Mouse (Mus musculus) thymus, adult 2 months (tissue): Measurements from ENCODE around the gene Gsdme.

Source experiments
- CTCF ChIP-seq: fragments of 200-500 bp; IDR thresholded peaks from 2 replicates; pipeline ENCODE4 v1.5.1; 2012; ENCODE audit warnings: mild to moderate bottlenecking, control low read depth, low read length, moderate library complexity, borderline replicate concordance; ENCODE audit not compliant: control insufficient read depth, poor library complexity, insufficient read depth; ENCODE audit errors: extremely low read depth
- POLR2A ChIP-seq: fragments of 200-500 bp; IDR thresholded peaks from 2 replicates; pipeline ENCODE4 v1.6.1; 2012; ENCODE audit warnings: mild to moderate bottlenecking, low read length, control low read depth, moderate library complexity; ENCODE audit not compliant: control insufficient read depth, poor library complexity, insufficient read depth; ENCODE audit errors: extremely low read depth

DNA sequence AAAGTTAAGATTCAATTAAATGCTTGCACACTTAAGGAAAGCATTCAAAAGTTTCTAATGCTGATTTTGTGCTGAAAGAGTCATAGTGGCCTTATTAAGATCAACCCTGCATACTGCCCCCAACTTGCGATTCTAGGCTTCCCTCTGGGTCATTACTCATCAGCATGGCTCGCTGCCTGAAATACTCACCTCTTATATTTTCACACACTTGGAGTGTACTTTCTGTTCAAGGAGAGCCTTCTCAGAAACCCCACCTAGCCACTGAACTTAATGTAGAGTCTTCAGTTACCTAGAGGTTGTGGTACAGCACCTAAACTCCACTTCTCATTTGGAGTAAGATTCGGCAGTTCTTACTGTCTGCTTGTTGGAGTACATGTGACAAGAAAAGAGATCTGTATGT is 72.1 kb downstream of the Gsdme start:
- TF ChIP-seq CTCF: no peak
- TF ChIP-seq POLR2A: no peak
